Mouse (Mus musculus) E14TG2a.4 (cell line): ENCODE measurements around the gene Itpr1.

Experiments
- CTCF ChIP-seq: conservative IDR thresholded peaks from 2 replicates; pipeline ENCODE4 v1.5.1; 2014; ENCODE audit warnings: low read length
- NANOG ChIP-seq: IDR thresholded peaks from 2 replicates; pipeline ENCODE4 v1.6.1; 2014; ENCODE audit warnings: borderline replicate concordance, low read length, mixed read lengths
- POU5F1 ChIP-seq: IDR thresholded peaks from 2 replicates; pipeline ENCODE4 v1.6.1; 2014; ENCODE audit warnings: low read length, borderline replicate concordance

DNA sequence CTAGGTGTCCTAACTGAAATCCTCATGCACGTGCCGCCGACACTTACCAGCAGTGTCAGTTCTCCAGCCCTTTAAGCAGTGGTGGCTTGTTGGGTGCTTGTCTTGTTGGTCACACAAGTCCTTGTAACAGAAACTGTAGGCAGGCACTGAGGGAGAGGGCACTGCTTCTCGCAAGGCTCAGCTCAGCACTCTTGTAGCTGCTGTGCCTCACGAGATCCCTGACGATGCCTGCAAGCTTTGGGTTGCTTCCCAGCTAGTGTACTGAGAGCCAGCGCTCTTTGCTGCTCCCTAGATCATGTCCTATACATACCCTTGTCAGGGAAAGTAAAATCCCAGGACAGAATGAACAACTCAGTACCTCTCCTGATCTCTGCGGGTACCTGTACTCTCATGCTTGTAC lies 117.6 kb downstream of the Itpr1 start:
- TF ChIP-seq CTCF (no peak), POU5F1 (no peak), NANOG (no peak)
